Mouse (Mus musculus) hematopoietic stem cell, adult 5-6 weeks (primary cell): ENCODE measurements at regions not wholly inside any gene's neighbourhood (a gene's known extent, or its start where the extent isn't known, plus 50 kb on each side); places are given as distances from the start of the nearest gene placed in this dataset.

Source experiments
- ATAC-seq, 2 experiments: fragments of 125-278 bp in 1 of 2; replicated peaks in 1 of 2; 2 replicates each; pipeline ENCODE4 v1.8.0; 2016 to 2017; ENCODE audit warnings: inconsistent platforms in 2 of 2, mild to moderate bottlenecking in 2 of 2, moderate number of reproducible peaks in 2 of 2, low read depth in 1 of 2, moderate TSS enrichment in 1 of 2; ENCODE audit not compliant: low FRiP score in 2 of 2, poor library complexity in 2 of 2, severe bottlenecking in 2 of 2, insufficient read depth in 1 of 2, low TSS enrichment in 1 of 2

- ATAC-seq, result no peak
Measured at GRCm38 (mm10) chr3:66812686-66813445, 168.3 kb upstream of the Rsrc1 start.

DNA sequence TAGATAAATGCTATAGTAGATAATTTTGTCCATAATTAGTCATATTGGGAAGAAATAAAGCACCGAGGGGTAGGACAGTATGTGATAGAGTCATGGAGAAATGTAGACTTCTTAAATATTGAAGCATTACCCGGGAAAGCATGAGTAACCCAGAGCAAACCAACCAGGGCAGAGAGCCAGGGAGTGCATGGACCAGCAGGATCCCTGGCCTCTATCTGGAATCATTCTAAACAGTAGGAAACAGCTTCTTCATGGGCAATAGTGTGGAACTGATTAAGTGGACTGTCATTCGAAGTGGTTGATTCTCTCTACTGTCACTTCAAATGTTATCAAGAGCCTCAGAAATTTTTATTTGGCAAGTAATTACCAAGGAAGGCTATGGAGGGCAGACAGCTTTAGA lies 155.4 kb upstream of the Rsrc1 start:
- no peak for ATAC-seq
